Mouse (Mus musculus): ENCODE measurements around the gene Cenpj. TPM values are rescaled to one million over a fixed set of nuclear protein-coding genes. Genes with fewer than 3 reads are reported as not detected.

The Cenpj gene
- polyA plus RNA-seq, 1 experiment, result 2.9 TPM

- WGBS, result 93% methylated on average over 2 of the region's 2 CpGs
- Histone ChIP-seq H3K4me1 (ENCODE audit: control insufficient read depth, insufficient read depth, insufficient read length) (no peaks in the 10 kb centered on the region), H3K27ac (ENCODE audit: insufficient read depth, low read length) (no peak overlapping the region), H3K27me3 (ENCODE audit: control insufficient read depth, insufficient read depth, low read length) (no peaks in the 10 kb centered on the region), H3K36me3 (ENCODE audit: control insufficient read depth, insufficient read depth, low read length) (peaks cover 22% of the 10 kb centered on the region), H3K4me3 (ENCODE audit: extremely low read depth, insufficient read depth, insufficient read length) (no peak overlapping the region)
- no peak for DNase-seq (ENCODE audit: low read depth in 1 of 2, low spot score in 2 of 2)
- TF ChIP-seq CTCF (IDR thresholded peaks at IDR 0.05; ENCODE audit: extremely low read depth, insufficient read depth, insufficient read length, insufficient replicate concordance), result no peak
These were observed 20.5 kb downstream of the Cenpj start for GRCm38 (mm10) chr14:56554716-56555115.

DNA sequence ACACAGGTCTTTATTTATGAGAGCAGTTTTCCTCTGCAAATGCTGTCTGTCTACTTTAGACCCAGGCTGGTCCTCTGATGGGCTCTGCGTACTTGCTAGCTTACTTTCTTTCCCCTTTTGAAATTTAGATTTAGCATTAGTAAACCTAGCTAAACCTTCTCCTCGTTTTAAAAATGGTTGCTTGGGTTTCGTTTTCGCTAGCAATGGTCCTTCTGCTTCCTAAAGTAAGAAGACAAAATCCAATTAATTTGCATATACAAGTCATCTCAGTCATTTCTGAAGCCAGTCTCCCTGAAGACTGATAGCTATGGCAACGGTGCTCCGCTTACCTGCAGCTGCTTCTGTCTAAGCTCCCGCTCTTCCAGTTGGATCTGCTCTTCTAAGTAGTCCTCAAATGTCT lies 21.9 kb downstream of the Cenpj start:
- no peak for TF ChIP-seq POLR2A (IDR thresholded peaks at IDR 0.05; ENCODE audit: low read depth, low read length)
- no peak for TF ChIP-seq CTCF (IDR thresholded peaks at IDR 0.05; ENCODE audit: extremely low read depth, insufficient read depth, insufficient read length, insufficient replicate concordance)
- Histone ChIP-seq H3K27ac (ENCODE audit: insufficient read depth, low read length) (no peak overlapping the region), H3K27me3 (ENCODE audit: control insufficient read depth, insufficient read depth, low read length) (no peaks in the 10 kb centered on the region), H3K36me3 (ENCODE audit: control insufficient read depth, insufficient read depth, low read length) (peaks cover 19% of the 10 kb centered on the region), H3K4me1 (ENCODE audit: control insufficient read depth, insufficient read depth, insufficient read length) (no peaks in the 10 kb centered on the region), H3K4me3 (ENCODE audit: extremely low read depth, insufficient read depth, insufficient read length) (no peak overlapping the region)
- WGBS, result 90% methylated on average over 7 of the region's 7 CpGs
- DNase-seq (ENCODE audit: low read depth in 1 of 2, low spot score in 2 of 2), result no peak

GRCm38 (mm10) chr14:56552924-56553323 lies 22.3 kb downstream of the Cenpj start:
- WGBS, result 89% methylated on average over 6 of the region's 6 CpGs
- DNase-seq (ENCODE audit: low read depth in 1 of 2, low spot score in 2 of 2), result no peak

GRCm38 (mm10) chr14:56550960-56551359 lies 24.3 kb downstream of the Cenpj start:
- 89% methylated on average over 4 of the region's 4 CpGs for WGBS
- peaks cover 11% of the 10 kb centered on the region for H3K36me3 ChIP-seq (ENCODE audit: control insufficient read depth, insufficient read depth, low read length)
- no peak overlapping the region for H3K27ac ChIP-seq (ENCODE audit: insufficient read depth, low read length)
- DNase-seq (ENCODE audit: low read depth in 1 of 2, low spot score in 2 of 2), result no peak
- no peaks in the 10 kb centered on the region for H3K27me3 ChIP-seq (ENCODE audit: control insufficient read depth, insufficient read depth, low read length)
- H3K4me1 ChIP-seq (ENCODE audit: control insufficient read depth, insufficient read depth, insufficient read length), result no peaks in the 10 kb centered on the region
- no peak overlapping the region for H3K4me3 ChIP-seq (ENCODE audit: extremely low read depth, insufficient read depth, insufficient read length)
- TF ChIP-seq CTCF (IDR thresholded peaks at IDR 0.05; ENCODE audit: extremely low read depth, insufficient read depth, insufficient read length, insufficient replicate concordance) (no peak), POLR2A (IDR thresholded peaks at IDR 0.05; ENCODE audit: low read depth, low read length) (no peak)

More at GRCm38 (mm10) chr14:56552924-56553323, 22.3 kb downstream of the Cenpj start:
- TF ChIP-seq CTCF (IDR thresholded peaks at IDR 0.05; ENCODE audit: extremely low read depth, insufficient read depth, insufficient read length, insufficient replicate concordance), result no peak
- no peak for TF ChIP-seq POLR2A (IDR thresholded peaks at IDR 0.05; ENCODE audit: low read depth, low read length)
- Histone ChIP-seq H3K27me3 (ENCODE audit: control insufficient read depth, insufficient read depth, low read length) (no peaks in the 10 kb centered on the region), H3K4me3 (ENCODE audit: extremely low read depth, insufficient read depth, insufficient read length) (no peak overlapping the region), H3K36me3 (ENCODE audit: control insufficient read depth, insufficient read depth, low read length) (peaks cover 15% of the 10 kb centered on the region), H3K27ac (ENCODE audit: insufficient read depth, low read length) (no peak overlapping the region), H3K4me1 (ENCODE audit: control insufficient read depth, insufficient read depth, insufficient read length) (no peaks in the 10 kb centered on the region)

DNA sequence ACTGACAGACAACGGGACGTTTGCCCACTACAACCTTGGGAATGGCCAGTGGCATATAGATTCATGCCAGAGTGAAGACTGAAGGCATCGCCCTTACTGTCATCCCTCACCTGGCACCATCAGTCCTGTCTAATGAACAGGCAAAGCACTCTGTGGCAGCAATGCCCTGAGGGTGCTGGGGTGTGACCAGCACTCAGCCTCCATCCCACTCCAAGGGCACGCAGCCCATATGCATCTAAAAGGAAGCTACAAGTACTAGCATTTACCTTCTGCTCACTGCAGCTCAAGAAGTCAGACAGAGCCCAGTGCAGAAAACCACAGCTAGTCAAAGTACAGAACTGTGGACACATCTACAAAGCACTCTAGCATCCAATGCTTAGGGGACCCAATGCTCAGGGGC lies 29.7 kb downstream of the Cenpj start:
- H3K4me3 ChIP-seq (ENCODE audit: extremely low read depth, insufficient read depth, insufficient read length), result no peak overlapping the region
- TF ChIP-seq POLR2A (IDR thresholded peaks at IDR 0.05; ENCODE audit: low read depth, low read length) (no peak), CTCF (IDR thresholded peaks at IDR 0.05; ENCODE audit: extremely low read depth, insufficient read depth, insufficient read length, insufficient replicate concordance) (no peak)
- no peaks in the 10 kb centered on the region for H3K4me1 ChIP-seq (ENCODE audit: control insufficient read depth, insufficient read depth, insufficient read length)
- no peaks in the 10 kb centered on the region for H3K27me3 ChIP-seq (ENCODE audit: control insufficient read depth, insufficient read depth, low read length)
- H3K36me3 ChIP-seq (ENCODE audit: control insufficient read depth, insufficient read depth, low read length), result peaks cover 6% of the 10 kb centered on the region
- no peak for DNase-seq (ENCODE audit: low read depth in 1 of 2, low spot score in 2 of 2)
- no peak overlapping the region for H3K27ac ChIP-seq (ENCODE audit: insufficient read depth, low read length)
- 91% methylated on average over 4 of the region's 4 CpGs for WGBS

- 93% methylated on average over 1 of the region's 1 CpGs for WGBS
- peaks cover 6% of the 10 kb centered on the region for H3K36me3 ChIP-seq (ENCODE audit: control insufficient read depth, insufficient read depth, low read length)
- no peaks in the 10 kb centered on the region for H3K27me3 ChIP-seq (ENCODE audit: control insufficient read depth, insufficient read depth, low read length)
- no peak overlapping the region for H3K4me3 ChIP-seq (ENCODE audit: extremely low read depth, insufficient read depth, insufficient read length)
- H3K27ac ChIP-seq (ENCODE audit: insufficient read depth, low read length), result no peak overlapping the region
- H3K4me1 ChIP-seq (ENCODE audit: control insufficient read depth, insufficient read depth, insufficient read length), result no peaks in the 10 kb centered on the region
- no peak for DNase-seq (ENCODE audit: low read depth in 1 of 2, low spot score in 2 of 2)
- no peak for TF ChIP-seq POLR2A (IDR thresholded peaks at IDR 0.05; ENCODE audit: low read depth, low read length)
- no peak for TF ChIP-seq CTCF (IDR thresholded peaks at IDR 0.05; ENCODE audit: extremely low read depth, insufficient read depth, insufficient read length, insufficient replicate concordance)
These were observed 30.3 kb downstream of the Cenpj start for GRCm38 (mm10) chr14:56544946-56545345.

GRCm38 (mm10) chr14:56530788-56531187 lies 44.4 kb downstream of the Cenpj start:
- Histone ChIP-seq H3K27me3 (ENCODE audit: control insufficient read depth, insufficient read depth, low read length) (no peaks in the 10 kb centered on the region), H3K4me1 (ENCODE audit: control insufficient read depth, insufficient read depth, insufficient read length) (no peaks in the 10 kb centered on the region), H3K4me3 (ENCODE audit: extremely low read depth, insufficient read depth, insufficient read length) (no peak overlapping the region), H3K36me3 (ENCODE audit: control insufficient read depth, insufficient read depth, low read length) (peaks cover 28% of the 10 kb centered on the region), H3K27ac (ENCODE audit: insufficient read depth, low read length) (no peak overlapping the region)
- TF ChIP-seq CTCF (IDR thresholded peaks at IDR 0.05; ENCODE audit: extremely low read depth, insufficient read depth, insufficient read length, insufficient replicate concordance) (no peak), POLR2A (IDR thresholded peaks at IDR 0.05; ENCODE audit: low read depth, low read length) (no peak)
- DNase-seq (ENCODE audit: low read depth in 1 of 2, low spot score in 2 of 2), result no peak
- 91% methylated on average over 2 of the region's 2 CpGs for WGBS

Data from spleen, adult 2 months (tissue).